Mouse (Mus musculus): Measurements from ENCODE around the gene Nxn.

Nxn gene

DNA sequence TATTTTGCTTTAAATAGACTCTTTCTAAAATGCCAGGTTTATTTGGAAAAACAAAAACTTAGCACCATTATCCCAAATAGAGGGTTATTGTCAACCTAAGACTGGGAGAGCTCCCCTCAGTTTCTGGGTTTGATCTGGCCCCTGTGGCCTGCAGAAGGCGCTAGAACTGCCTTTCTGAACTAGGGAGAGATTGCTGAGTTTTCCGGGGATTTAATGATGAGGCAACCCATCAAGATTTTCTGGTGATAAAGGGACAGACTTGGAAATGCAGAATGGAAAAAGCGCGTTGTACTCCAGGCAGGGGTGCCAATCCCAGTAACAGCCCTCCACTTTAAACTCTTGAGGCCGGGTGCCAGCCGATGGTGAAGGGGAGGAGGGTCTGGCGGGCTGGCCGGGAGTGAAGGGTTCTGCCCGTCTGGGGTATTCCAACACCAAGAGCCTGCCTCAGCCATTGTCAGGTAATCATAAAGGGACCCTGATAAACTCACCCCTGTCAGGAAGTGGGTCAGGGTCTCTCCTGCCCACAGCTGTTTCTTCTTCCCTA, 100.4 kb downstream of the Nxn start:
- DNase-seq (ENCODE audit: low spot score) = no peak

DNA sequence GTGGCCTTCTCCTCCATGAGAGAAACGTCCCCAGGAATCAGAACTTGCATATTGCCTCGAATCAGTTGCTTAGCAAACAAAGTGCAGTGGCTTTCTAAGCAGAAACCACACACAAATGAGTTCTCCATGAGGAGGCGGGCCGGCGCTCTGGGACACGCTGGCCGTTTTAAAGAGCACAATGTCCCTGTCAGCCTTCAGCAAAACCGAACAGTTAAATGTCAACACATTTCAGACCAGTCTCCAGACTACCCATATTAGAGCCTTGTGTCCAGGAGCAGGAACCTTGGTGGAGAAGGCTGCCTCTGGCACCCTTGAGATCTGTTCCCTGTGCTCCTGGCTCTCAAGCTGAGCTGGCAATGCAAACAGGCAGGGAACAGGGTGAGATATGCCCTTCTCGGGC, 101.7 kb downstream of the Nxn start:
- DNase-seq (ENCODE audit: low spot score) = no peak

DNA sequence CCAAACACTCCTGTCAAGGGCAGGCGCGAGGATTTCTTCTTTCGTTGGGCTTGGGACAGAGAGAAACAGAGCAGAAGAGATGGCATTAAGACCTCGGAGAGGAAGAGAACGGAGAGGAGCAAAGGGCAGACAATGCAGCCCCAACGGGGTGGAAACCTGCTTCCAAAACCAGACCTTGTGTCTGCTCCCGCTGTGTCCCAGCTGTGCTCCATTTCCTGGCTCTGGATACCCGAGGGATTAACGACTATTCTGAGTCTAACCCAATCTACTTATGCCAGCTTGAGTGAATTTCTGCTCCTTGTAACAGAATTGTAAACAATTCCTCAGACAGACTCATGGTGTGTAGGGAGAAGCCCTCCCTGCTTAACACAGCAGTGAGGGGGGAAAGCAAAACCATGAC, 104.1 kb downstream of the Nxn start:
- DNase-seq (ENCODE audit: low spot score) = no peak

- no peak for DNase-seq (ENCODE audit: low spot score)
Observed at GRCm38 (mm10) chr11:76294078-76294477, 104.9 kb downstream of the Nxn start.

DNA sequence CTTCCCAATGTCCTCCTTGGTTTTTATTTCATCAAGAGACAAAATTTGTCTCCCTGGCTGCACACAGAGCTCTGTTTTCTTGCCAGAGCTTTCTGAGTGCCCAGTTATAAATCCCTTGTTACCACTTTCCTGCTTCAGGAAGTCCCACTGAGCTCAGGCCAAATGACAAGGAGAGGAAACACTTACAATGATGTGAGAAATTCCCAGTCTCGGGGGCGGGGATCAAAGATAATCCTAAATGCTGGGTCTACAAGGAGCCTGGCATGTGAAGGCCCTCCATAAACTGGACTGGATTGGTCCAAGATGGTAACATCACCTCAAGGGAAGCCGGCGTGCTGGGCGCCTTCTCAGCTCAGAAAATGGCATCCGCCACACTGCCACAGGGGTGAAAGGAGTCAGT, 106.1 kb downstream of the Nxn start:
- no peak for DNase-seq (ENCODE audit: low spot score)

GRCm38 (mm10) chr11:76292398-76292797, 106.5 kb downstream of the Nxn start:
- no peak for DNase-seq (ENCODE audit: low spot score)

- no peak for DNase-seq (ENCODE audit: low spot score)
Observed at GRCm38 (mm10) chr11:76291960-76292359, 107.0 kb downstream of the Nxn start.

GRCm38 (mm10) chr11:76290367-76290766, 108.6 kb downstream of the Nxn start:
- no peak for DNase-seq (ENCODE audit: low spot score)

GRCm38 (mm10) chr11:76288645-76289044, 110.3 kb downstream of the Nxn start:
- DNase-seq (ENCODE audit: low spot score) = no peak

DNA sequence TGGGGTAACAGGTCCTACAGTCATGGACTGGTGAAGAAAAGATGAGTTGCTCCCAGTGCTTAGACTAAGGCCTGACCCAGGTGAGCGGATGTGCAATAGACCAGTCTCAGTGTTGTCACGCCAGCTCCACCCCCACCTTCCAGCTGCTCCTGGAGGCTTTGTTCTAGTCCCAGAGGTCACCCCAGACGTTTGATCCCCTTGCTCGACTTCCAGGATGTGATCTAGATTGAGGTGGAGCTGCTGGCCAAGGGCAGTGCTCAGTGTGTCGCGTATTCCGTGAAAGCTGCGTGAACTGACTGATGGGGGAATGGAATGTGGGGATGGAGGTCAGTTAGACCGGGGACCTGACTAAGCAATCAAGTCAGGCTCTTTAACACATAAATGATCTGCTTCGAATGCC, 111.6 kb downstream of the Nxn start:
- DNase-seq (ENCODE audit: low spot score) = no peak

DNA sequence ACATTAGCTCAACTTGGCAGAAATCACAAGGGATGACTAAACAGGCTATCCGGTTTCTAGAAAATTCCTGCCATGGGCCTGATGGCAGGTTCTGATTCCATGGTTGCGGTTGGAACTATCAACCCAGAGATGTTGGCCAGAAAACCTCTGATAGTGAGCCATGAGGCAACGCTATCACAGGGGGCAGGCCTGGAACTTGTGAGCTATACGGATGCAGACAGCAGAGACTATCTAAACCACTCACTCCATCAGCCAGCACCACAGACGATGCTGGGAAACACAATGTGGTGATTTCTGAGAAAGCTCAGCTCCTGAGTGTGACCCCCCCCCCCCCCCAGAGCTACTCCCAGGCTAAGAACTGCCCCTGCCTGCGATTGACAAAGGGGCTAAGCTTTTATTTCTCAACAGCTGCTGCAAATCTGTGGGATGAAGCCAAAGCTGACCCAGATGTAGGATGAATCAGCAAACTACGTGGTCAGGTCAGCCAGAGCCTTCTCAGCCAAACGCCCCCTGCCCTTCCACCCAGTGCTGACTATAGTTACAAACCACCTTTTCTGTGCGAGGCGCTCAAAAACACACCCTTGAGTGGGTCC, 112.3 kb downstream of the Nxn start:
- DNase-seq (ENCODE audit: low spot score) = no peak

DNA sequence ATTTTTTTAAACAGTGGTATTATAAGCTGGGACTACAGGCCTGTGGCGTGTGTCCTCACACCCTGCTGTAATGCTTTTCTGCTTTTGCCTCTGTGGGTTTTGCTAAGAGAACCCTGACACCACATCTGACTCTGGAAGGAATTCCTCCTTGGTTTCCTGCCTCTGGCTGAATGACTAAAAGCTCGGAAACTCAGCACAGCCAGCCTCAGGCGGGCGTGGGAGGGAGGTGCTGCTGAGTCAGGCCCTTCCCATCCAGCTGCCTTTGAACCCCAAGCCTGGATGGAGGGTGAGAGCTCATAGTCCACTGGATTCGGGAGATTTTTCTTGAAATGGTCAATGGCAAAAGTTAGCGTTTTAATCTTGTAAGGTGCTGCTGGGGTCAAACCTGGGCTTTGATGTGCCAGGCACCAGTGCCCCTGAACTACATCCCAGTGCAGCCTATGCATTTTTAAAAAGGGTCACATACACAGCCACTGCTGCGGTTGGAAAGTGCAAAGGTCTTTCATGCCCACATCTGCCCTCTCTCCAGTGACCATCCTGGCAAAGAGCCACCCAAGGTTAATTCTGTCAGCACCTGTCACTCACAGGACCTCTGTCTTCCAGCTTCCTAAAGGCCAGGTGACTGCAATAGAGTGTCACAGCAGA, 113.4 kb downstream of the Nxn start:
- no peak for DNase-seq (ENCODE audit: low spot score)

DNA sequence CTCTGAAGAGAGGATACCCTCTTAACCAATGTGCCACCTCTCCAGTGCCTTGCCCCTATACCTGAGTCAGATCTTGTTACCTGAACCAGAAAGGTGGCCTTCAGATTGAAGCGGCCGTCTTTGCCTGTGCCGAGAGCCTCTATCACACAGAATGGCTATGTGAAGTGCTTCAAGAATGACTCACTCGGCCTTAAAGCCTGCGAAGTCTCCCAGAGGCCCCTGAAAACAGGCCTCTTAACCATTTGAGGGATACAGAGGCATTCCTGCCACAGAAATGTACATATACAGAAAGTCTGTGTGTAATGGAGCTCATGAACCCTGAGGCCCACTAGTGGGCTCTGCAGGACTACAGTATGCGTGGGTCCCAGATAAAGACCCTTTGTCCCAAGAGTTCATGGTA, 115.1 kb downstream of the Nxn start:
- DNase-seq (ENCODE audit: low spot score) = no peak

DNA sequence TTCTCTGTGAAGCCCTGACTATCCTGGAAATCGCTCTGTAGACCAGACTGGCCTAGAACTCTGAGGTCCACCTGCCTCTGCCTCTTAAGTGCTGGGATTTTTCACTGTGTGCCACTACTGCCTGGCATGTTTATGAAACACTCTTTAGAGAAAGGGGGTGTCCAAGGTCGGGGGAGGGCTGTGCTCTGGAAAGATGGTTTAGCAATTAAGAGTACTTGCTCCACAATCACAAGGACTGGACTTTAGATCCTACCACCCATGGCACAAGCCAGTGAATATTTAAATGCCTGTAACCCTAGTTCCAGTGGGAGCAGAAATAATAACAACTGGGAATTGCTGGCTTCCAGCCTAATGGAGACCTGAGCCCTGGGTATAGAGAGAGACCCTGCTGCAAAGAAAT, 119.0 kb downstream of the Nxn start:
- no peak for DNase-seq (ENCODE audit: low spot score)

GRCm38 (mm10) chr11:76278960-76279852, 119.7 kb downstream of the Nxn start:
- DNase-seq (ENCODE audit: low spot score) = no peak

DNA sequence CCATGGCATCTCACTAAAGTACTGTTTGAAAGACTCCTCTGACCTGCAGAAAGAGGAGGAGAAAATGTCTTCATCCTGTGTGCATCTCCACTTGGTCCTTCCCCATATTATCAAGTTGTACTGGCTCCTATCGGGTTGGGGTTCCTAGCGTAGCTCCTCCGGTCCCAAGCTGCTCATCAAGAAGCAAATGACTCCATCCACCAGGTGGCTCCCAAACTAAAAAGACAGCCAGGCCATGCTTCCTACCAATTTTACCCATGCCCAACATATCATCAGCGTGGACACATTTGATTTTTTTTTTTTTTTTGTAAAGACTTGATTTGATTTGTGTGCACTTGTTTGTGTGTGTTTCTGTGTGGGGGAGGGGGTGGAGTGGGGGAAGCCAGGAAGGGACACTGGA, 126.5 kb downstream of the Nxn start:
- no peak for DNase-seq (ENCODE audit: low spot score)

DNA sequence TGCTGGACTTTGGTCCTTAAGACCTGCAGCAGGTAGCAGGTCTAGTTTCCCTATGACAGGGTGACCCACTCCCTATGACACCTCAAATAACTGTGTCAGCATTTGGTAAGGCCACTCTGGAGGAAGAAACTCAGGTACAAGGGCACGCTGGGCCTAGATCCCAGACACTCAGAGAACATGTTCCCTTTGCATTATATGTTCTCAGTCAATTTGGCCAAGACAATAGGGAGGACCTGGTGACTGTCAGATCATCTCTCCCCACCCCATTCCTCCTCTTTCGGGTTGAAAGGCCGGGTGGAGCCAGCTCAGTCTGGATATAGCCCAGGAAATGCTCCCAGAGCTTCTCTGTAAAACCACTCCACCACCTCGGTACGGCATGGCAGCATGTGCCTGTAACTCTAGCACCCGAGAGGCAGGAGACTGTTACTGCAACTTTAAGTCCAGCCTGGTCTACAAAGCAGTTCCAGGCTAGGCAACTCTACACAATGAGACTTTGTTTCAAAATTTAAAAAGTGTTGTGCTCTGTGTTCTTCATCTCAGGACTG, 130.3 kb downstream of the Nxn start:
- no peak for DNase-seq (ENCODE audit: low spot score)

GRCm38 (mm10) chr11:76268001-76268459, 130.9 kb downstream of the Nxn start:
- DNase-seq (ENCODE audit: low spot score) = no peak

DNA sequence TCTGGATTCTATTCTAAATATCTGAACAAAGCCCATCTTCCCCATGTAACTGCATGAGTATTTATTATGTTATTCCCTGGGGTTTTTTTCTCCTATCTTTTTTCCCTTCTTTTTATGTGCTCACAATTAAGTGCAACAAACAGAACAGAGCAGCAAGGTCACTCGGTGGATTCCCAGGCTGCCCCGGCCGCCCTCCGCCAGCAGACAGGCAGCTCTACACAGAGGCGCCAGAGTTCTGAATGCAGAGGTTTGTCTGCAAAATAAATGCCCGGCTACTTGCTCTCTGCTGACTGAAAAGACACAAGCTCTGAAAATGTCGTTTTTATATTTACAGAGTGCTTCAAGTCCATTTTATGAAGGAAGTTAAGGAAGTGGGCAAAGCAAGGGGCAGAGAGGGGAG, 131.4 kb downstream of the Nxn start:
- DNase-seq (ENCODE audit: low spot score) = no peak

- no peak for DNase-seq (ENCODE audit: low spot score)
Observed at GRCm38 (mm10) chr11:76262611-76263351, 136.2 kb downstream of the Nxn start.

DNA sequence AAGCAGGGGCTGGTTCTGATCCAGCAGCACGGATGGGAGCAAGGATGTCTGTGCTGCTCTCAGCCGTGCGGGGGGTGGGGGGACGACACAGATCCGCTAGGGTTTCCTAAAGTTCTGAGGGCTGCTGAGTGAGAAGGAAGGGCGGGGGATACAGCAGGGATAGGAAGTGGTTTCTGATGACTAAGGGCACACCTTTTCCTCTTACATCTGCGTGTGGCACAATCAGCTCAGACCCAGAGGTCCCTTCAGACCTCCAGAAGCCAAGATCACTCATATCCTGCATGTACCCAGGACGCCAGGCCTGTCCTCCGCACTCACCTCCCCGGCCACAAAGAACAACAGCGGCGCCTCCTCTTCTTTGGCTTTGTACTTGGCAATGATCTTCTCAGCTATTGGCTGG, 137.7 kb downstream of the Nxn start:
- no peak for DNase-seq (ENCODE audit: low spot score)
